Mouse (Mus musculus): Measurements from ENCODE around the gene Slc4a1. TPM values are rescaled to one million over a fixed set of nuclear protein-coding genes. Genes with fewer than 3 reads are reported as not detected.

Slc4a1 gene
- 0.06 TPM in 1 of 2 replicates, not detected in the other for polyA plus RNA-seq (2012; rRNA removed; ENCODE audit: low replicate concordance)

DNA sequence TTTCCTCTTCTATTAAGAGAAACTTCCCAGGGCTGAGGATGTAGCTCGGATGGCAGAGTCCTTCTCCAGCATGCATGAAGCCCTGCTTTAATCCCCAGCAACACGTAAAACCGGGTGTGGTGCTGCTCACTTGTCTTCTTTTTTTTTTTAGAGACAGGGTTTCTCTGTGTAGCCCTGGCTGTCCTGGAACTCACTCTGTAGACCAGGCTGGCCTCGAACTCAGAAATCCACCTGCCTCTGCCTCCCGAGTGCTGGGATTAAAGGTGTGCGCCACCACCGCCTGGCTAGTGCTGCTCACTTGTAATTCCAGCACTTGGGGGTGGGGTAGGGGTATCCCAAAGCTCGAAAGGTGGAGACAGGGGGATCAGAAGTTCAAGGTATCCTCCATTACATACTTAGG, at the start of gene Slc4a1:
Slc4a1 (minus strand) TSS at position 101 of the 400 bp plus-strand sequence.

GRCm38 (mm10) chr11:102407834-102408215, 41.8 kb upstream of the Slc4a1 start, which contains the start of gene Slc25a39:
Gene Slc25a39, minus strand, starts transcription at chr11:102407946.

DNA sequence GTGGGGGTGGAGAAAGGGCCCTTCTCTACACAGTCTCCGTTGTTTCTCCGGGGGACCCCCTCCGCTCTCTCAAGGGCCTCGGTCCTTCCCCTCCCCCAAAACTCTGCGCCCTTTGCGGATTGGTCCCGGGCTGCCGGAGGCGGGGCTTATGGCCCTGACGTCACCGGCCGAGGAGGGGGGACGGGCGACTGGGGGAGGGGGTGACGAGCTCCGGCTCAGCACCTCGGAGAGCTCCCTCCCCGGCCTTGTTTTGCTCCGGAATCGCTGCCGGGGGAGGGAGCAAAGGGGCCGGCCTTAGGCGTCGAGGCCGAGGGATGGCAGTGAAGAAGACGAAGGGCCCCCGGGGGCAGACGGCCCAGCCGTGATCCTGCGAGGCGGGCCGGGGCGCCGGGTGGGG, 27.2 kb upstream of the Slc4a1 start, which contains the start of gene Rundc3a:
Rundc3a (plus strand) TSS at position 166 of the 397 bp plus-strand sequence.

DNA sequence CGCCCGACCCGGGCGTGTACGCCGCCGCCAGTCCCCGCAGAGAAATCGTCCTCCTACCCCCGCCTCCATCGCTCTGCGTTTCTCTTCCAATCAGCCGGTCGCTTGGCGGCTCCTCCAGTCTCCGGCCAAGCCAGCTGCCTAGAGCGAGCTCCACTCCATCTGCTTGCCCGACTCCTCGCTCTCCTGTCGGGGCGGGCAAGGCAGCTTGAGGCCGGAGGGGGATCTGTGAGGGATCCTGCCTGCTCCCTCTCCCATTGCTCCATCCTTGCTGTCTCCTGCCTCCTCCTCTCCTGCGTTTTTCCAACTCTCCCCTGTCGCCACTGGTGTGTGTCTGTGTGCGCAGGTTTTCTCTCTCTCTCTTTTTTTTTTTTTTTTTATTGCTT, 46.6 kb downstream of the Slc4a1 start, which contains the start of gene Ubtf:
Ubtf (minus strand) TSS at position 333 of the 383 bp plus-strand sequence.

Other genes starting within 250 kb of the Slc4a1 start
- 52.0 and 86.9 TPM in 2 replicates for gene Nags, start 220.7 kb downstream of the Slc4a1 start, polyA plus RNA-seq (2012; rRNA removed; ENCODE audit: low replicate concordance)
- gene Tmem101, start 209.8 kb downstream of the Slc4a1 start, polyA plus RNA-seq (2012; rRNA removed; ENCODE audit: low replicate concordance) = 13.8 and 14.3 TPM in 2 replicates
- 24.2 and 28.7 TPM in 2 replicates for gene Lsm12, start 180.9 kb downstream of the Slc4a1 start, polyA plus RNA-seq (2012; rRNA removed; ENCODE audit: low replicate concordance)
- gene G6pc3, start 176.6 kb downstream of the Slc4a1 start, polyA plus RNA-seq (2012; rRNA removed; ENCODE audit: low replicate concordance) = 64.1 and 84.2 TPM in 2 replicates
- 75.7 and 76.7 TPM in 2 replicates for gene Hdac5, start 136.0 kb downstream of the Slc4a1 start, polyA plus RNA-seq (2012; rRNA removed; ENCODE audit: low replicate concordance)
- 4.6 and 4.9 TPM in 2 replicates for gene BC030867, start 117.3 kb downstream of the Slc4a1 start, polyA plus RNA-seq (2012; rRNA removed; ENCODE audit: low replicate concordance)
- gene Asb16, start 97.5 kb downstream of the Slc4a1 start, polyA plus RNA-seq (2012; rRNA removed; ENCODE audit: low replicate concordance) = 0.32 and 2.3 TPM in 2 replicates
- gene Tmub2, start 81.3 kb downstream of the Slc4a1 start, polyA plus RNA-seq (2012; rRNA removed; ENCODE audit: low replicate concordance) = 44.7 and 54.3 TPM in 2 replicates
- 25.5 and 36.4 TPM in 2 replicates for gene Atxn7l3, start 69.6 kb downstream of the Slc4a1 start, polyA plus RNA-seq (2012; rRNA removed; ENCODE audit: low replicate concordance)
- gene Ubtf, start 46.5 kb downstream of the Slc4a1 start, polyA plus RNA-seq (2012; rRNA removed; ENCODE audit: low replicate concordance) = 13.2 and 18.6 TPM in 2 replicates
- 4.5 and 5.1 TPM in 2 replicates for gene Rundc3a, start 27.2 kb upstream of the Slc4a1 start, polyA plus RNA-seq (2012; rRNA removed; ENCODE audit: low replicate concordance)
- 578 and 741 TPM in 2 replicates for gene Slc25a39, start 41.7 kb upstream of the Slc4a1 start, polyA plus RNA-seq (2012; rRNA removed; ENCODE audit: low replicate concordance)
- gene Grn, start 64.1 kb upstream of the Slc4a1 start, polyA plus RNA-seq (2012; rRNA removed; ENCODE audit: low replicate concordance) = 118 and 121 TPM in 2 replicates
- 4.1 and 8.3 TPM in 2 replicates for gene Fam171a2, start 81.5 kb upstream of the Slc4a1 start, polyA plus RNA-seq (2012; rRNA removed; ENCODE audit: low replicate concordance)
- gene Itga2b, start 103.9 kb upstream of the Slc4a1 start, polyA plus RNA-seq (2012; rRNA removed; ENCODE audit: low replicate concordance) = 4.6 and 5.7 TPM in 2 replicates
- gene Gpatch8, start 190.2 kb upstream of the Slc4a1 start, polyA plus RNA-seq (2012; rRNA removed; ENCODE audit: low replicate concordance) = 11.1 and 15.6 TPM in 2 replicates
- gene Gm11627, start 213.3 kb upstream of the Slc4a1 start, polyA plus RNA-seq (2012; rRNA removed; ENCODE audit: low replicate concordance) = 0.74 TPM in 1 of 2 replicates, not detected in the other
- gene Fzd2, start 238.2 kb upstream of the Slc4a1 start, polyA plus RNA-seq (2012; rRNA removed; ENCODE audit: low replicate concordance) = 13.2 and 16.8 TPM in 2 replicates